Mouse (Mus musculus): ENCODE data around the gene Fbxo9. TPM values are rescaled to one million over a fixed set of nuclear protein-coding genes. Genes with fewer than 3 reads are reported as not detected.
A peak's percentile ranks its signal among the peaks of the same experiment; 100 is the strongest.

Fbxo9 gene
- polyA plus RNA-seq, 1 experiment, result 144 TPM

DNA sequence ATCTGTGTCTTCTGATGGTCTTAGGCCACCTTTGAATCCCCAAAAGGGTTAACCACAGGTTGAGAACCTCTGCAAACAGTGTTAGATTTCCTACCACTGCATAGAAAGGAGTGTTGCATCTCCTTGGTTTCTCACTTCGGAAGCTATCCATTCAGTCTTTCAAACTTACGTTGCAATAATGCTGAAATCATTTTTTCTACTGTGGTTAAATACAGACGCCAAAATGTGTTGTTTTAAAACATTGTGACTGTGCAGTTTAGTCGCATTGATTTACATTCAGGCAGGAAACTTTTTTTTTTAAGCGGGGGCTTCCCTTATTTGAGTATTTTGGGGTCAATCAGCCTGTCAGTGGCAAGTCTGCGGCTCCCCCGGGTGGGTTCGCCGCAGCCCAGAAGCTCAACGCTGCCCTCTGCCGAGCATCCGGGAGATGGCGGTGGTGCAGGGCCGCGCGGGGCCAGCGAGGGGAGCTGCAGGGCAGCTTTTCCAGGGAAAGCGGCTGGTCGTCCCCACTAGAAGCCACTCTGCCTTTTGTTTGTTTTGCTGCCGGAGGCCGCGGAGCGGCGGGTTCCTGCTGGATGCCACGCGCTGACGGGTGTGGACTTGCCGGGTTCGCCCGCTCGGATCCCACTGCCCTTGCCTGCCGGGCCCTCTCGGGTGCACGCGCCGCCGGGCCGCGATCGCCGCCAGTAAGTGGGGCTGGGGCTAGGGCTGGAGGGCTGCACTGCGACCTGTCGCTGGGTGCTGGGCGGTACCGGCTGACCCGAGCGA is 4.1 kb upstream of the Fbxo9 start:
- Histone ChIP-seq H3K4me3 (ENCODE audit: insufficient read depth, low read length) (peak overlapping the region; percentile 86), H3K27ac (ENCODE audit: insufficient read depth, low read length) (peak overlapping the region; percentile 98), H3K4me1 (ENCODE audit: control insufficient read depth, insufficient read depth, low read length) (no peaks in the 10 kb centered on the region; the same call in 1 of the 2 replicates)
- peak; percentile 79 for TF ChIP-seq CTCF (IDR thresholded peaks at IDR 0.05; ENCODE audit: extremely low read depth, insufficient read depth, low read length)
- peak; percentile 40; the same call in 1 of the 2 replicates for TF ChIP-seq POLR2A (IDR thresholded peaks at IDR 0.05; ENCODE audit: extremely low read depth, insufficient read depth, low read length)

DNA sequence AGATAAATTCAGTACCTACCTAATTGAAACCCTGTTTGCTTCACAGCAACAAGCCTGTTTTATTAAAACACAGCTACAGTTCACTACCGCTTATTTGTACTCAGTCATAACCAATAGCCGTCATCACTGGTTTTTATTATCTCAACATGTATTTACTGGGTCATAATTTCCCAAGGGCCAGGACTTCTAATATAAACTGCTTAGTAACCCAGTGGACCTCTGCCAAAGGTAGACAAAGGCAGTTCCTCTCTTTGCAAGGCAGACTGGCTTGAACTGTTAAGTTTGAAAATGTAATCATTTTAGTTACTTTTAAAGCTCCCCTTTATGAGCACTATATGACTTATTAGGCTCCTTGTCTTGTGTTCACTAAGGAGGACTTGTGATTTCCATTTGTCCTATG is 2.6 kb upstream of the Fbxo9 start:
- Histone ChIP-seq H3K27ac (ENCODE audit: insufficient read depth, low read length) (no peak overlapping the region), H3K4me3 (ENCODE audit: insufficient read depth, low read length) (no peak overlapping the region), H3K4me1 (ENCODE audit: control insufficient read depth, insufficient read depth, low read length) (peaks cover 2% of the 10 kb centered on the region)
- no peak for TF ChIP-seq POLR2A (IDR thresholded peaks at IDR 0.05; ENCODE audit: extremely low read depth, insufficient read depth, low read length)
- TF ChIP-seq CTCF (IDR thresholded peaks at IDR 0.05; ENCODE audit: extremely low read depth, insufficient read depth, low read length), result no peak

DNA sequence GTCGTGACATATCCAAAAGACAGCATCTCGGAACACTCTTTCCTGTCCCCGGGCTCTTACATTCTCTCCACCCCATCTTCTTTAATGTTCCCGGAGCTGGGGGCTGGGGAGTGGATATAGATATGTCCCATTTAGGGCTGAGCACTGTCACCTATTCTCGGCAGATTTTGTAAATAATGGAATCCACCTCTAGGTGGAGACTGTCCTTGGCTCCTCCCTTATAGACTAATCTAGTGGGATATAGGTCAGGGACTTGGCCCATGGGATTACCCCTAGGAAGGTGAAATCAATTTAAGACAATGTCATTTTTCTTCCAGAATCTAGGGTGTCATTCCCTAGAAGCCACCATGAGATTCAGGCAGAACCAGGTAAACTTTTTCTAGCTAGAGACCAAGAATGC is 791 bp upstream of the Fbxo9 start:
- Histone ChIP-seq H3K27ac (ENCODE audit: insufficient read depth, low read length) (no peak overlapping the region), H3K4me1 (ENCODE audit: control insufficient read depth, insufficient read depth, low read length) (peaks cover 2% of the 10 kb centered on the region), H3K4me3 (ENCODE audit: insufficient read depth, low read length) (peak overlapping the region; percentile 62; the same call in 1 of the 2 replicates)
- TF ChIP-seq CTCF (IDR thresholded peaks at IDR 0.05; ENCODE audit: extremely low read depth, insufficient read depth, low read length) (no peak), POLR2A (IDR thresholded peaks at IDR 0.05; ENCODE audit: extremely low read depth, insufficient read depth, low read length) (no peak)

DNA sequence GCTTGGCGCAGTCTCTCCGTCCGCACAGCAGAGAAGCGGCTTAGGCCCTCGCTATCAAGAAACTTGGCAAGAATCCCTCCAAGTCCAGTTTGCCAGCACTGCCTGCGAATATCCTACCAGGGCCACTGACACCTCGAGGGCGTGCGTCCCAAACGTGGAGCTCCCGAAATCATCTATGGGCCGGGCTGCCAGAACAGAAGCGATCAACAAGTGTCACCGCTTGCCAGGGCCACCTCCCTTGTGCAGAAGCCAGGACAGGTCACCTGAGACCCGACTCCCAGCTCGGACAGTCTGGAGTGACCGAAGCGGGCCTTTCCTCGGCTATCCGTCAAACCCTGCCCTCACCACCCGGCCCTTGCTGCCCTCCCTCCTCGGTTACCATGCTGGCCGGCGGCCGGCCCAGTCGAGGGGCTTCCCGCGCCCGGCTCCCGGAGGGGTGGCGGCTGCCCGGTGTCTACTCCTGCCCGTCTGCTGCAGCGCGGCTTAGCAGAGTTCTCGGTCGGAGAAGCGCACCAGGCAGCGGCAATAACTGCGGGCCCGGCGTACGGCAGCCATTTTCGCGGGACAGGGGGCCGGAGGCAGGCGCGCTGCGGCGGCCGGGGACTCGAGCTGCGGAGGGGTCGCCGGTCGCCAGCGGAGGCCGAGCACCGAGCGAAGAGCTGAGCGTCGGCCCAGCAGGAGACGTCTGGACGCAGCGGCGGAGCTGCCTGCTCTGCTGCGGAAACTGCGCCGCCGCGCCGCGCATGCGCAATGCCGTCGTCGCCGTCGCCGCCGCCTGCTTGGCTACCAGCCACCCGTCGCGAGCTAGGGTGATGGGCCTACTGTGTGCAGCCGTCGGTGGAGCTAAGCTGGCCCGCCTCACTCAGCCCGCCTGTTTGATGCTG is 711 bp downstream of the Fbxo9 start:
- H3K4me3 ChIP-seq (ENCODE audit: insufficient read depth, low read length), result peak overlapping the region; percentile 62
- peaks cover 2% of the 10 kb centered on the region; the same call in 1 of the 2 replicates for H3K4me1 ChIP-seq (ENCODE audit: control insufficient read depth, insufficient read depth, low read length)
- H3K27ac ChIP-seq (ENCODE audit: insufficient read depth, low read length), result peak overlapping the region; percentile 96
- TF ChIP-seq CTCF (IDR thresholded peaks at IDR 0.05; ENCODE audit: extremely low read depth, insufficient read depth, low read length), result no peak
- TF ChIP-seq POLR2A (IDR thresholded peaks at IDR 0.05; ENCODE audit: extremely low read depth, insufficient read depth, low read length), result peak; percentile 85

DNA sequence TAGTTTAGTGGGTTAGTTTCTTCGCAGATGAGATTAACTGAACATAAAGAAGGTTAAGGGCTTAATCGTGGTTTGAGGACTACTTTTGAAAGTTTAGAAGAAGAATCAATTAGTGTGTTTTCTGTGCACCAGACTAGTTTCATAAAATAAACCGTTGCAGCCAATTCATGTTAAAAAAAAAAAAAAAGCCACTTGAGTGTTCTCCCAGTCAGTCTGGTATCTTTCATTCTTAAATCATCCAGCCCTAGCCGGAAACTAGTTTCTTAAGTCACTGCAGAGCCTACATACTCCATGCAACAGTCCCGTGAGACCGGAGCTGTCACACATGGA is 1.3 kb downstream of the Fbxo9 start:
- Histone ChIP-seq H3K4me1 (ENCODE audit: control insufficient read depth, insufficient read depth, low read length) (peaks cover 2% of the 10 kb centered on the region; the same call in 1 of the 2 replicates), H3K4me3 (ENCODE audit: insufficient read depth, low read length) (peak overlapping the region; percentile 62), H3K27ac (ENCODE audit: insufficient read depth, low read length) (no peak overlapping the region)
- no peak for TF ChIP-seq CTCF (IDR thresholded peaks at IDR 0.05; ENCODE audit: extremely low read depth, insufficient read depth, low read length)
- no peak for TF ChIP-seq POLR2A (IDR thresholded peaks at IDR 0.05; ENCODE audit: extremely low read depth, insufficient read depth, low read length)

DNA sequence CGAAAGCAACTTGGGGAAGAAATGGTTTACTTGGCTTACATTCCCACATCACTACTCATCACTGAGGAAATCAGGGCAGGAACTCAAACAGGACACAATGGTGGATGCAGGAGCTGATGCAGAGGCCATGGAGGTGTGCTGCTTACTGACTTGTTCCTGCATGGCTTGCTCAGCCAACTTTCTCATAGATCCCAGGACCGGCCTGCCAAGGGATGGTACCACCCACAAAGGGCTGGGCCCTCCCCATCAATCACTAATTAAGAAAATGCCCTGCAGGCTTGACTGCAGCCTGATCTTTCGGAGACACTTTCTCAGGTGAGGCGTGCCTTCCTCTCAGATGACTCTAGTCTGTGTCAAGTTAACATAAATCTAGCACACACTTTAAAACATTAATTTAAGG is 2.0 kb downstream of the Fbxo9 start:
- TF ChIP-seq CTCF (IDR thresholded peaks at IDR 0.05; ENCODE audit: extremely low read depth, insufficient read depth, low read length), result no peak
- no peak for TF ChIP-seq POLR2A (IDR thresholded peaks at IDR 0.05; ENCODE audit: extremely low read depth, insufficient read depth, low read length)
- H3K4me3 ChIP-seq (ENCODE audit: insufficient read depth, low read length), result no peak overlapping the region
- H3K4me1 ChIP-seq (ENCODE audit: control insufficient read depth, insufficient read depth, low read length), result peaks cover 2% of the 10 kb centered on the region; the same call in 1 of the 2 replicates
- H3K27ac ChIP-seq (ENCODE audit: insufficient read depth, low read length), result no peak overlapping the region

DNA sequence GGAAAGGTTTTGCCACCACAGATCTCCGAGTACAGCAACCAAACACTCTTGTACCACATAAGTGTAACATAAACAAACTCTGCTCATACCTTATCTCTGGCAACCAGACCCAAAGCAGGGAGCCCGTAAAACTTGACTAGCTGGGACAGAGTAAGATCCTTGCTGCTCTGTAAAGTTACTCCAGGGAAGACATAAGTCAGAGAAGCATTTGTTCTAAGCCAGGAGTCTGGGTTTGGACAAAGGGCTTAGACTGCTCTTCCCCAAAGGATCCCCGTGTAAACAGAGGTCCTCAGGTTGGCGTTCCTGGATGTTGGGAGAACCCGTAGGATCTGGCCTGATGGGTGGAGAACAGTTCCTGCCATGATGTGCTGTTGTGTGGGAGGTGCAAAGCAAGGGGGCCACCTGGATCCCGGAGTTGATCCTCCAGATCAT is 3.3 kb downstream of the Fbxo9 start:
- no peak overlapping the region for H3K27ac ChIP-seq (ENCODE audit: insufficient read depth, low read length)
- H3K4me1 ChIP-seq (ENCODE audit: control insufficient read depth, insufficient read depth, low read length), result peaks cover 2% of the 10 kb centered on the region; the same call in 1 of the 2 replicates
- TF ChIP-seq POLR2A (IDR thresholded peaks at IDR 0.05; ENCODE audit: extremely low read depth, insufficient read depth, low read length), result no peak
- no peak for TF ChIP-seq CTCF (IDR thresholded peaks at IDR 0.05; ENCODE audit: extremely low read depth, insufficient read depth, low read length)
- H3K4me3 ChIP-seq (ENCODE audit: insufficient read depth, low read length), result no peak overlapping the region

DNA sequence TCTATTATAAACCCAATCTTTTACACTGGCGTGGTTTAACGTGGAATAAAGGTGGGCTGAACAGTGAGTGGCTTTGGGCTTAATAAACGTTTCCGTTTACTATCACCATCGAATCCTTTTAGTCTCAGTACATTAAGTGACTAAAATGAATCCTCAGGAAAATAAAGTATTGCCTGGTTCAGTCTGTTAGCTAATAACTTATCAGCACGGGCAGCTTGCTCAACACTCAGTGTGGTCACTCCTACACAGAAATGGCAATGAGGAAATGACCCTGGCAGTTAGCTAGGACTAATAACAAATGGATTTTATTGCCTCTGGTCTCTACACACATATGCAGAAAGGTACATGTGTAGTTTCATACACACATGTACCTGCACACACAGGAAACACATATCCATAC is 3.9 kb downstream of the Fbxo9 start:
- Histone ChIP-seq H3K4me3 (ENCODE audit: insufficient read depth, low read length) (no peak overlapping the region), H3K27ac (ENCODE audit: insufficient read depth, low read length) (no peak overlapping the region), H3K4me1 (ENCODE audit: control insufficient read depth, insufficient read depth, low read length) (peaks cover 2% of the 10 kb centered on the region; the same call in 1 of the 2 replicates)
- no peak for TF ChIP-seq CTCF (IDR thresholded peaks at IDR 0.05; ENCODE audit: extremely low read depth, insufficient read depth, low read length)
- no peak for TF ChIP-seq POLR2A (IDR thresholded peaks at IDR 0.05; ENCODE audit: extremely low read depth, insufficient read depth, low read length)

DNA sequence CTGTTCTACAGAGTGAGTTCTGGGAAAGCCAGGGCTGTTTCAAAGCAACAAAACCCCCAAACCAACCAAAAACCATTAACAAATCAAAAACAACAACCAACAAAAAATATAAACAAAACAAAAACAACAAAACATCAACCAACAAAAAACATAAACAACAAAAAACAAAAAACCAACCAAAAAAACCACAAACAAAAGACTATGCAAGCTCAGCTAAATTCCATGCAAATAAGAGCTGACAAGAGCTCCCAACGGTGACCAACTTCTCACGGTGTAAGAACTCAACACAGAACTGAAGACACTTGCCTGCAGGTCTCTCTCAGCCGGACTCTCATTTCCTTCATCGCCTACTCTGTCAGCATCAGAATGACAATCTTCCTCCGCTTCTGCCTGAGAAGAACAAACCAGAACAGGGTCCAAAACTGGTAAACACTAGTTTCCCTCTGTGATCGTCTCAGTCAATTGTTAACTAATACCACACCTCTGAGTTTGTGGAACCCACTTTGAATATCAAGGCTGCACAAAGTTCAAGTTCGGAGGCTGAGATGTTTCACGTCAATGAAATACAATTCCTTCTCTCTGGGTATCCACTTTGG is 4.8 kb downstream of the Fbxo9 start:
- no peak overlapping the region for H3K27ac ChIP-seq (ENCODE audit: insufficient read depth, low read length)
- TF ChIP-seq CTCF (IDR thresholded peaks at IDR 0.05; ENCODE audit: extremely low read depth, insufficient read depth, low read length) (no peak), POLR2A (IDR thresholded peaks at IDR 0.05; ENCODE audit: extremely low read depth, insufficient read depth, low read length) (no peak)
- H3K4me1 ChIP-seq (ENCODE audit: control insufficient read depth, insufficient read depth, low read length), result peaks cover 2% of the 10 kb centered on the region; the same call in 1 of the 2 replicates
- no peak overlapping the region for H3K4me3 ChIP-seq (ENCODE audit: insufficient read depth, low read length)
